Mouse (Mus musculus) heart, embryonic 11.5 days (tissue): ENCODE data around the gene Tnfaip8l2. TPM values are rescaled to one million over a fixed set of nuclear protein-coding genes. Genes with fewer than 3 reads are reported as not detected.
"Not testable (repeated sequence)": the region's sequence is repeated elsewhere in the genome, so short reads cannot be mapped to it uniquely, and the experiment has no call there.

Experiments
- ATAC-seq: fragments of 200-750 bp; cut with Nextera tagmentation; replicated peaks from 2 replicates; pipeline ENCODE4 v1.8.0; 2017; ENCODE audit warnings: moderate library complexity; ENCODE audit not compliant: insufficient number of reproducible peaks, low FRiP score, low TSS enrichment
- H3K27ac ChIP-seq: fragments of 300-500 bp; sonication (generic); 2 replicates; pipeline ENCODE4 v1.5.1; 2014; ENCODE audit warnings: mild to moderate bottlenecking, low read depth, low read length
- H3K27me3 ChIP-seq: fragments of 300-500 bp; sonication (generic); 2 replicates; pipeline ENCODE4 v1.6.1; 2014; ENCODE audit warnings: mild to moderate bottlenecking, low read length, mixed read lengths; ENCODE audit not compliant: control insufficient read depth, insufficient read depth
- H3K36me3 ChIP-seq: fragments of 300-500 bp; sonication (generic); 2 replicates; pipeline ENCODE4 v1.6.1; 2014; ENCODE audit warnings: mild to moderate bottlenecking, low read length, moderate library complexity, mixed read lengths; ENCODE audit not compliant: control insufficient read depth, insufficient read depth
- H3K4me1 ChIP-seq: fragments of 300-500 bp; sonication (generic); 2 replicates; pipeline ENCODE4 v1.6.1; 2014; ENCODE audit warnings: low read length; ENCODE audit not compliant: control insufficient read depth, insufficient read depth
- H3K4me2 ChIP-seq: fragments of 300-500 bp; sonication (generic); 2 replicates; pipeline ENCODE4 v1.6.1; 2014; ENCODE audit warnings: mild to moderate bottlenecking, moderate library complexity
- H3K4me3 ChIP-seq: fragments of 300-500 bp; sonication (generic); 2 replicates; pipeline ENCODE4 v1.5.1; 2014; ENCODE audit warnings: low read depth, low read length
- H3K9ac ChIP-seq: fragments of 300-500 bp; sonication (generic); 2 replicates; pipeline ENCODE4 v1.6.1; 2014; ENCODE audit warnings: mild to moderate bottlenecking, low read depth, low read length, moderate library complexity
- H3K9me3 ChIP-seq: fragments of 300-500 bp; sonication (generic); replicated peaks from 2 replicates; pipeline ENCODE4 v1.6.1; 2016; ENCODE audit warnings: low read length; ENCODE audit not compliant: control insufficient read depth
- WGBS: fragments of 180-500 bp; shearing (Covaris S2); extraction: QIAGEN DNeasy Blood & Tissue Kit; methylation state at CpG from one replicate; pipeline ENCODE4 v1.1.7; 2014; ENCODE audit not compliant: insufficient replicate concordance; 5-methylcytosine and 5-hydroxymethylcytosine counted together
- polyA plus RNA-seq: library from polyadenylated mRNA; unstranded; fragments of >200 nt; fragmentation: Nextera tagmentation; extraction: Ambion mirVana; gene quantifications from 2 replicates; pipeline ENCODE4 v1.2.1, GENCODE M21; 2014

Gene Tnfaip8l2
- polyA plus RNA-seq, 1 experiment from 2014 or later, result 1.5 TPM

GRCm38 (mm10) chr3:95112760-95113159 is 29.4 kb downstream of the Tnfaip8l2 start:
- no peaks in the 10 kb centered on the region for H3K9me3 ChIP-seq
- H3K4me3 ChIP-seq, result no peak overlapping the region
- peaks cover 8% of the 10 kb centered on the region for H3K4me1 ChIP-seq
- H3K4me2 ChIP-seq, result peak overlapping the region; percentile 62; the same call in 1 of the 2 replicates
- no peaks in the 10 kb centered on the region for H3K27me3 ChIP-seq
- no peak overlapping the region for H3K27ac ChIP-seq
- 87% methylated on average over 1 of the region's 1 CpGs for WGBS
- no peak for ATAC-seq
- peaks cover 13% of the 10 kb centered on the region for H3K36me3 ChIP-seq
- H3K9ac ChIP-seq, result no peak overlapping the region

GRCm38 (mm10) chr3:95110911-95111726 is 31.0 kb downstream of the Tnfaip8l2 start, which contains the start of gene Vps72:
Gene Vps72 (plus strand): TSS chr3:95111022.
- Histone ChIP-seq H3K9ac (peak within 1 kb of the TSS; percentile 85), H3K4me1 (peaks cover 8% of the 10 kb centered on the region), H3K4me3 (peak within 1 kb of the TSS; percentile 70), H3K36me3 (peaks cover 12% of the 10 kb centered on the region), H3K9me3 (no peaks in the 10 kb centered on the region), H3K27me3 (no peaks in the 10 kb centered on the region), H3K4me2 (peak within 1 kb of the TSS; percentile 62), H3K27ac (peak within 1 kb of the TSS; percentile 97)
- under 1% methylated on average over 54 of the region's 54 CpGs for WGBS
- ATAC-seq, result peak; percentile 46

GRCm38 (mm10) chr3:95107898-95108297 is 34.3 kb downstream of the Tnfaip8l2 start:
- peaks cover 16% of the 10 kb centered on the region for H3K4me1 ChIP-seq
- no peak overlapping the region for H3K4me3 ChIP-seq
- no peak overlapping the region for H3K9ac ChIP-seq
- H3K36me3 ChIP-seq, result 0 out of 2 replicates have a peak, but pooled peaks cover 2% of the 10 kb centered on the region
- no peaks in the 10 kb centered on the region for H3K9me3 ChIP-seq
- no peak overlapping the region for H3K4me2 ChIP-seq
- 57% methylated on average over 2 of the region's 2 CpGs for WGBS
- H3K27ac ChIP-seq, result no peak overlapping the region
- no peaks in the 10 kb centered on the region for H3K27me3 ChIP-seq
- ATAC-seq, result no peak

- peaks cover 15% of the 10 kb centered on the region for H3K4me1 ChIP-seq
- H3K4me2 ChIP-seq, result peak overlapping the region; percentile 66
- not testable (repeated sequence) for H3K27me3 ChIP-seq, ATAC-seq, H3K36me3 ChIP-seq, H3K27ac ChIP-seq, H3K9me3 ChIP-seq
- peak overlapping the region; percentile 48; the same call in 1 of the 2 replicates for H3K9ac ChIP-seq
- peak overlapping the region; percentile 75 for H3K4me3 ChIP-seq
These were observed 34.9 kb downstream of the Tnfaip8l2 start for GRCm38 (mm10) chr3:95107308-95107707.

- Histone ChIP-seq H3K9me3 (no peaks in the 10 kb centered on the region), H3K9ac (peak within 1 kb of the TSS; percentile 66), H3K36me3 (0 out of 2 replicates have a peak, but pooled peaks cover 2% of the 10 kb centered on the region), H3K4me1 (peaks cover 11% of the 10 kb centered on the region; the same call in 1 of the 2 replicates), H3K27me3 (no peaks in the 10 kb centered on the region), H3K27ac (peak within 1 kb of the TSS; percentile 54), H3K4me2 (peak within 1 kb of the TSS; percentile 81), H3K4me3 (peak within 1 kb of the TSS; percentile 75)
- peak; percentile 88 for ATAC-seq
- under 1% methylated on average over 51 of the region's 51 CpGs for WGBS
These were observed 35.6 kb downstream of the Tnfaip8l2 start, which contains the start of gene Pip5k1a for GRCm38 (mm10) chr3:95106338-95107117. Gene Pip5k1a (minus strand): TSS chr3:95106930.

- peaks cover 11% of the 10 kb centered on the region; the same call in 1 of the 2 replicates for H3K4me1 ChIP-seq
- 0 out of 2 replicates have a peak, but pooled peaks cover 2% of the 10 kb centered on the region for H3K36me3 ChIP-seq
- H3K9me3 ChIP-seq, result no peaks in the 10 kb centered on the region
- no peak for ATAC-seq
- peak overlapping the region; percentile 75 for H3K4me3 ChIP-seq
- WGBS, result under 1% methylated on average over 16 of the region's 16 CpGs
- no peaks in the 10 kb centered on the region for H3K27me3 ChIP-seq
- peak overlapping the region; percentile 54 for H3K27ac ChIP-seq
- H3K4me2 ChIP-seq, result peak overlapping the region; percentile 81
- peak overlapping the region; percentile 66 for H3K9ac ChIP-seq
These were observed 36.4 kb downstream of the Tnfaip8l2 start for GRCm38 (mm10) chr3:95105586-95106337.

GRCm38 (mm10) chr3:95105121-95105520 is 37.0 kb downstream of the Tnfaip8l2 start:
- 38% methylated on average over 4 of the region's 4 CpGs for WGBS
- Histone ChIP-seq H3K9ac (peak overlapping the region; percentile 63), H3K27me3 (no peaks in the 10 kb centered on the region), H3K4me1 (peaks cover 9% of the 10 kb centered on the region; the same call in 1 of the 2 replicates), H3K9me3 (no peaks in the 10 kb centered on the region), H3K4me3 (peak overlapping the region; percentile 75), H3K36me3 (0 out of 2 replicates have a peak, but pooled peaks cover 2% of the 10 kb centered on the region), H3K27ac (peak overlapping the region; percentile 36; the same call in 1 of the 2 replicates), H3K4me2 (peak overlapping the region; percentile 81)
- no peak for ATAC-seq

- 28% methylated on average over 2 of the region's 2 CpGs for WGBS
- H3K4me3 ChIP-seq, result no peak overlapping the region
- H3K4me1 ChIP-seq, result peaks cover 9% of the 10 kb centered on the region; the same call in 1 of the 2 replicates
- H3K9me3 ChIP-seq, result no peaks in the 10 kb centered on the region
- H3K36me3 ChIP-seq, result 0 out of 2 replicates have a peak, but pooled peaks cover 7% of the 10 kb centered on the region
- H3K27me3 ChIP-seq, result no peaks in the 10 kb centered on the region
- no peak overlapping the region for H3K4me2 ChIP-seq
- ATAC-seq, result no peak
- H3K27ac ChIP-seq, result no peak overlapping the region
- H3K9ac ChIP-seq, result no peak overlapping the region
These were observed 41.3 kb downstream of the Tnfaip8l2 start for GRCm38 (mm10) chr3:95100854-95101253.
